Comparison of ENCODE assay signal across 17 mouse cellular contexts in genomic region chr13:90725053-90725827, GRCm38 (mm10).
DNase-seq lines count a peak whose midpoint lies in the region; ATAC-seq lines count a peak whose summit lies in the region.
"Had no signal": no experiment of that assay in that cellular context is flagged by ENCODE, and none has a peak within 500 bp of the region (broad histone marks: within the 10 kb centered on the region; RNA-seq: fewer than 3 reads in every experiment).

No protein-coding gene starts in this region.

- no peaks in the 10 kb centered on the region for H3K27me3 ChIP-seq in lung, embryonic 16.5 days (ENCODE audit: control insufficient read depth, insufficient read depth, low read depth, low read length)
- no peaks in the 10 kb centered on the region for H3K27me3 ChIP-seq in heart, embryonic 12.5 days (replicated peaks)
- H3K27me3 ChIP-seq: kidney, embryonic 15.5 days had no signal

- DNase-seq in heart, adult 11 months: peak; percentile 88
- no peak for DNase-seq in heart, postnatal 10 days
- no peak for DNase-seq in lung, postnatal 36 days
- DNase-seq in thymus, adult 18-20 months: no peak
- DNase-seq: adrenal gland, adult 2 months; cerebellum, adult 8-10 months; right cerebral cortex, postnatal 25 days had no signal

- no peak overlapping the region for H3K4me3 ChIP-seq in lung, embryonic 16.5 days (ENCODE audit: low read length)
- no peak overlapping the region for H3K4me3 ChIP-seq in heart, embryonic 12.5 days
- H3K4me3 ChIP-seq: embryonic facial prominence, embryonic 10.5 days; kidney, embryonic 15.5 days; limb, embryonic 10.5 days had no signal

- ATAC-seq in lung, embryonic 16.5 days (ENCODE audit: low read depth): peak; percentile 84
- no peak for ATAC-seq in heart, embryonic 12.5 days (ENCODE audit: insufficient number of reproducible peaks, low FRiP score)
- ATAC-seq in granulocyte monocyte progenitor cell, adult 5-6 weeks (replicated peaks; ENCODE audit: poor library complexity, severe bottlenecking): no peak
- ATAC-seq: hindbrain, embryonic 16.5 days; intestine, embryonic 16.5 days had no signal

- H3K4me2 ChIP-seq in lung, embryonic 16.5 days (ENCODE audit: low read depth, low read length): no peak overlapping the region
- no peak overlapping the region for H3K4me2 ChIP-seq in heart, embryonic 12.5 days
- H3K4me2 ChIP-seq: kidney, embryonic 15.5 days; midbrain, embryonic 11.5 days had no signal

- intact Hi-C loops in heart, postnatal 10 days (cut with DNase I): no loop called here

- H3K9me3 ChIP-seq in lung, embryonic 16.5 days (ENCODE audit: control insufficient read depth, low read length): no peaks in the 10 kb centered on the region
- no peaks in the 10 kb centered on the region for H3K9me3 ChIP-seq in heart, embryonic 12.5 days (replicated peaks)
- H3K9me3 ChIP-seq: embryonic facial prominence, embryonic 10.5 days; kidney, embryonic 15.5 days; limb, embryonic 10.5 days had no signal

- H3K27ac ChIP-seq in lung, embryonic 16.5 days (ENCODE audit: low read length): no peak overlapping the region
- 0 out of 2 replicates have a peak overlapping the region, but pooled peaks have one; percentile 0 for H3K27ac ChIP-seq in heart, embryonic 12.5 days (ENCODE audit: poor library complexity, severe bottlenecking)
- H3K27ac ChIP-seq: embryonic facial prominence, embryonic 10.5 days; kidney, embryonic 15.5 days; limb, embryonic 10.5 days; macrophage had no signal

- no peaks in the 10 kb centered on the region for H3K36me3 ChIP-seq in lung, embryonic 16.5 days (ENCODE audit: control insufficient read depth, insufficient read depth, low read length)
- H3K36me3 ChIP-seq in heart, embryonic 12.5 days: no peaks in the 10 kb centered on the region
- H3K36me3 ChIP-seq: embryonic facial prominence, embryonic 10.5 days; kidney, embryonic 15.5 days; limb, embryonic 10.5 days had no signal

- no peak overlapping the region for H3K9ac ChIP-seq in lung, embryonic 16.5 days (ENCODE audit: low read length)
- H3K9ac ChIP-seq in heart, embryonic 12.5 days: no peak overlapping the region
- H3K9ac ChIP-seq: kidney, embryonic 15.5 days had no signal

- WGBS in lung, embryonic 16.5 days: 47% methylated on average over 10 of the region's 10 CpGs
- 73% methylated on average over 10 of the region's 10 CpGs for WGBS in heart, embryonic 12.5 days

- H3K4me1 ChIP-seq in lung, embryonic 16.5 days (replicated peaks; ENCODE audit: control insufficient read depth, insufficient read depth, low read length): peaks cover 9% of the 10 kb centered on the region; the same call in 1 of the 2 replicates
- peaks cover 19% of the 10 kb centered on the region for H3K4me1 ChIP-seq in heart, embryonic 12.5 days (replicated peaks)
